Mouse (Mus musculus) kidney, adult 2 months (tissue): Measurements from ENCODE around the gene Cfap61.

ENCODE experiments used
- CTCF ChIP-seq: fragments of 200-500 bp; conservative IDR thresholded peaks from 2 replicates; pipeline ENCODE4 v1.5.1; 2011; ENCODE audit warnings: low read depth, mild to moderate bottlenecking, control low read depth, low read length, moderate library complexity, mixed read lengths; ENCODE audit not compliant: insufficient read depth, insufficient read length
- POLR2A ChIP-seq: fragments of 200-500 bp; IDR thresholded peaks from one replicate; pipeline ENCODE4 v1.6.1; 2011; ENCODE audit warnings: low read depth, low read length, control low read depth

DNA sequence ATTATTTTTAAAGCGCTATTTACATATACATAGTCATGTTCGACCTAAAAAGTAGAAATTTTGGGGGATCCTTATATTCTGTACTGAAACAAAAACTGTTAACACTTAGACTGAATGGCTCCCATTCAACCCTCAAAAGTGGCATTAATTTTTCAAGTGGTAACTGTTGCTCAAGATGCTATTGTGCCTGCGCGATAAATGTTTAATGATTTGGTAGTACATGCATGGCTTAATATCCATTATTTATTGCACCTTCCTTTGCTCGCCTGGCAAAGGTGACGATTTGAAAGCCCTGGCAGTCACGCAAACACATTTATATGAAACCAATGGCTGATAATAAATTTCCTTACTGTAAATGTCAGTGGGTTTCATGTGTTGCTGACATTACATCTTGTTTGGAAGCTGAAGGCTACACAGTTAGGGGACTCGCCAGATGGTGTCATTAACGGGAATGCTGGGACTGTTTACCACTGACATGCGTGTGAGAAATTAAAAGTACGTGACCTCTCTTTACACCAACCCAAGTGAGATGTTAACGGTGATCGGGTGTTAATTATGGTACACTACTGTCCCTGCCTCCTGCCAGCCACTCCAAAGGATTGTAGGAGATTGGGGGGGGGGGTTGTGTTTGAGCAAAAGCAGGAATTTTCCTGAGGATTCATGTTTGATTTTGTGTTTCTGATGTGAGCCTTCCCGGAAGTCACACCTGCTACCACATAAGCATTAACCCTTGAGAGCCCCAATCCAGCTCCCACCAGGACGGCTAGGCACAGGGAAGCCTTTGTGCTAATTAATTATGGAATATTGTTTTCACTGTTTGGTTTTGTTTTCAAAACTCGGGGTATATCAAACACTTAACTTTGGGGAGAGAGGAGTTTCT lies 127.1 kb downstream of the Cfap61 start:
- TF ChIP-seq POLR2A = no peak
- TF ChIP-seq CTCF = no peak
